Mouse (Mus musculus) retina, postnatal 7 days (tissue): ENCODE results near the gene Hexim1.
A peak's percentile ranks its signal among the peaks of the same experiment; 100 is the strongest.

Experiments used
- DNase-seq: peaks from one replicate; pipeline ENCODE4 v3.0.0-alpha.2; 2012; ENCODE audit warnings: low read depth, low spot score

Gene Hexim1

DNA sequence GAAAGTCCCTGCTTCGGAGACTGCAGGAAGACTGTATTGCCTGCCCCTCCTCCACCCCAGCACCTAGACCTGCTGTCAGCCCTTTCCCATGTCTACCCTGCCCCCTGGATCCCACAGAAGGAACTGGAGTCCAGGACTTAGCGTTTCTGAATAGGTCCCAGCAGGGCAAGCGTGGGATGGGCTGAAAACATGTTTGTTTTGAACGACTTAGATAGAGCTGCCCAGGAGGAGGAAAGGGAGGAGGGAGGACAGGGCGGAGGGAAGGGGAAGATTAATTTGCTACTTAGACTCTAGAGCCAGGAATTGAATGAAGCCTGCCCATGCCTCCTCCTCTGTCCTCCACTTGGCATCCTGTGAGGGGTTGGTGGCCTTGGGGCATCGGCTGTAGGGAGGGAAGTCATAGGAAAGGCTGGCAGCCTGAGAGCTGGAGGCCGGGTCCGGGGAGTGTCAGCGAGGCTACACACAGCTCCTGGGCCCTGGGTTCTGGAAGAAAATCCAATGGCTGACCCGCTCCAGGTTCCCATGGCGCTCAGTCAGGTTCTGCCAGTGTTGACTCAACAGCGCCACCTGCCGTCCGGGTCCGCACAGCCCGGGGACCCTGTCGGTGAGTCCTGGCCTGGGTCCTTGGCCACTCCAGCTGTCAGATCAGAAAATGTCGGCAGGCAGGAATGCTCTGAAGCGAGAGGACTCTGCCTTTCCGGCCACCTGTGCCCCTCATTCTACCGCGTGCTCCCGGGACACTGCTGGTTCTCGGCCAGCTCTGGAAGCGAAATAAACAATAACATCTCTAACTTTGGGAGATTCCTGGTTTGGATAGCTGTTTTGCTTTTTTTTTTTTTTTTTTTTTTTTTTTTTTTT is 42.8 kb downstream of the Hexim1 start:
- DNase-seq, result peak; percentile 84

- DNase-seq, result no peak
Measured at GRCm38 (mm10) chr11:103160738-103161137, 44.7 kb downstream of the Hexim1 start.

DNA sequence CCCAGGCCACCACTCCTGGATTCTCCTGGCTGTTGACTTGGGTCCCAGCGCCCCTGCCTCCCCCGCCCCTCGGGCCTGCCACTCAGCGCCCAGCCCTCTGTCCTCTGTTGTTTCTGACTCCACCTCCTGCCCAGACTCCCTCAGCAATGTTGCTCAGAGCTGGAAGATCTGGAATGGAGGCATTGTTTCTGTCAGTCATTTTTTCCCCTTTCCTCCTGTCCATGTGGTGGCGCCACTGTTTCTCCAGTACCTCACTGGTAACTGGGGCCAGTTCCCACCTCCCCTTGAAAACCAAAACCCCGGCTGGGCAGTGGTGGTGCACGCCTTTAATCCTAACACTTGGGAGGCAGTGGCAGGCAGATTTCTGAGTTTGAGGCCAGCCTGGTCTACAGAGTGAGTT is 45.4 kb downstream of the Hexim1 start:
- DNase-seq, result no peak

DNA sequence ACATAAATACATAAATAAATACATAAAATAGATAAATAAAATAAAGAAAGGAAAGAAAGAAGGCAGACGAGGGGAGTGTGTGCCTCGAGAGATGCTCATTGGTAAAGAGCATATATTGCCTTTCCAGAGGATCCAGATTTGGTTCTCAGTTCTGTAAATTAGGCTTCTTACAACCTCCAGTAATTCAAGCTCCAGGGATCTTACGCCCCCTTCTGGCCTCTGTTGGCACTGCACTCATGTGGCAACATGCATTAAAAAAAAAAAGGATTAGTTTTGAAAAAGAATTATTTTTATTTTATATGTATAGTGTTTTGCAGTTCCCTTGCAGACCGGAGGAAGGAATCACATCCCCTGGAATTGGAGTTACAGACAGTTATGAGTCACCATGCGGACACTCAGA is 46.1 kb downstream of the Hexim1 start:
- DNase-seq, result no peak

DNA sequence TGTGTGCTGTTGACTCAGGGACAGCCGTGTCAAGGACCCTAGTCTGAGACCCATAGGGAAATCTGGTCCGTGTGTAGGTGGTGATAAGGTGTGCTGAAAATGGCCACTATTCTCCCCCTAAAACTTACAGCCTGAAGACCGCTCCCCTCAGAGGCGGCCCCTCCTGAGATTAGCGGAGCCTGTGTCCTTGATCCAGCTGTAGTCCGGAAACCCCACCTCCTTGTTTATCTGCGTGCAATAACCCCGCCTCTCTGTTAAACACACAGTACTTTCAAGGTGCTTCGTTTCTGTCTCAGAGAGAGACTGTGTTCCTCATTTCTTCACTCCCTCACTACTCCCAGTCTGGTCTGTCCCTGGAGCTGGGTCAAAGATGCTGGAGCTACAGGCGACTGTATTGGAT is 48.4 kb downstream of the Hexim1 start:
- no peak for DNase-seq

DNA sequence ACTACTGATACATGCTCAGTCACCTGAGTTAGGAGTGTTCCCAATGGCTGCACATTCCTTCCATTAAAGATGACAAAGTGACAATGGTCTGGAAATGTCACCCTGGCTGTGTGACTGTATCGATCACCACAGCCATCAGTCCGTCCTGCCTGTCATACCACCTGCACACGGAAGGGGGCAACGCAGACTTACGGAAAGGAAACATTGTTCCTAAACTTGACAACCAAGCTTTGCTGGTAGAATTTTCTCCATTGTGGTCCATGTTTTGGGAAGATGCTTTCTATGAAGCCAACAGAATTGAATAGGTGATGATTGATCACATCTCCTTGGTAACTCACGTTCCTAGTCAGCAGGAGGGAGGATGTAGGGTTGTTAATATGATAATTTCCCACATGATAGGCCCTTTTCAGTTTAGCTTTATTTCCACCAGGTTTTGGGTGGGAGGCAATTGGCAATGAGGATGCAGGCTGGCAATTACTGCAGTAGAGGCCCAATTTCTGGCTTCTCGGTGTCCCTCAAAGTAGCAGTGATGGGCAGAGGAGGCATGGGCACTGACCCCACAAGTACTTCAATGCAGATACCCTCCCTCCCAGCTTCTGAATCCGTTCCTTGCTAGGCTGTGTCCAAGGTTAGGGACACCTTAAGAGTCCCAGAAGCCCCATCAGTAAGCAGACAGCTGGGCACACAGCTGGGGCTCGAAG is 52.8 kb downstream of the Hexim1 start:
- DNase-seq, result peak; percentile 54
